Comparison of ENCODE assay signal across 1 mouse cellular context in genomic region chr1:80459923-80460322, GRCm38 (mm10).
TF ChIP-seq lines count a peak whose summit lies in the region.

No protein-coding gene starts in this region.

TF ChIP-seq in CH12.LX, 34 proteins besides CTCF, POLR2A, EP300 and RAD21 (continued from another document):
- TF ChIP-seq JUN (IDR thresholded peaks at IDR 0.05; ENCODE audit: insufficient read depth, low read depth, low read length) (peak; percentile 90), ELF1 (IDR thresholded peaks at IDR 0.05; ENCODE audit: low read depth, low read length) (no peak), HCFC1 (IDR thresholded peaks at IDR 0.05; ENCODE audit: low read depth, low read length) (no peak), SIN3A (IDR thresholded peaks at IDR 0.05; ENCODE audit: low read length) (peak; percentile 62; the same call in 1 of the 2 replicates), SMC3 (IDR thresholded peaks at IDR 0.05; ENCODE audit: low read depth, low read length) (no peak), PAX5 (IDR thresholded peaks at IDR 0.05; ENCODE audit: low read length) (no peak), BHLHE40 (IDR thresholded peaks at IDR 0.05; ENCODE audit: low read depth, low read length) (peak; percentile 60), CHD2 (IDR thresholded peaks at IDR 0.05; ENCODE audit: low read length) (0 out of 2 replicates have a peak, but pooled peaks have one; percentile 20), NRF1 (IDR thresholded peaks at IDR 0.05; ENCODE audit: low read depth, low read length) (no peak), UBTF (IDR thresholded peaks at IDR 0.05; ENCODE audit: low read depth, low read length) (no peak), MAX (IDR thresholded peaks at IDR 0.05; ENCODE audit: low read length) (no peak)
